Mouse (Mus musculus): ENCODE data around the gene Tnr. TPM values are rescaled to one million over a fixed set of nuclear protein-coding genes. Genes with fewer than 3 reads are reported as not detected.

Tnr gene
- total RNA-seq, 2 experiments from 2014 or later, result 157 to 159 TPM

DNA sequence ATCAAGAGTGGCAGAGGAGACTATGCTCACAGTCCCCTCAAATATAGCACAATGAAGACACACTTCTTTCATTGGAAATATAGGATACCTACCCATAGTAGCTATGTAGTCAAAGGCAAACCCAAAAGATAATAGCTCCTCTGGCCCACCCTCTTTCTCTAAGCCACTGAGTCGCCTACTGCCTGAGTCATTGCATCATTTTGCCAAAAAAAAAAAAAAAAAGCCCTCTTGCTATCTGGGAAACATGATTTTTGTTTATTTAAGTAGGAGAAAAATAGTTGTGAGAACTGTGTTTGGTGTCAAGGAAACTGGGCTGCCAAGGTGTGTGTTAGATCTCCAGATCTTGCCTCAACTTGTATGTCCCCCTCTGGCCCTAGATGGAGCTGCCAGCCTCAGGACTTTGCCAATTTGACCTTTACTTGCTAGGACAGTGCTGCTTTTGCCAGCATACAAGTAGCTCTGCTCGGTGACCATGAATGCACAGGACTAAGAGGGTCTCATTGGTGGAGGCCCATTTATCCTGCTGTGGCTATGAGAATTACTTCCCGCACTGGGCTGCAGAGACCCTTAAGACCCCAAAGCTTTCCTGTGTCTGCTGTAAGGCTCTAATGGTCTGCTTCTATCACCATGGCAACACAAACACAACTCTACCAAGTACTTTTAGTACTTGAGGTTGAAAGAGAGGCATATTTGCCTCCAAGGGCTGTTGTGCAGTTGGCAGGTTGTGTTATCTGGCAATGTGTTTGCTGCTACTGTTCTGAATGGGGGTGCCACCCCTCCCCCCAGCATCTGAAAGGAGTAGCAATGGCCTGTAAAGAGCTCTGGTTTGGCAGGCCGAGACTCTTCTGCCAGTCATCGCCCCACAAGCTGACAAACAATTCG, 137.3 kb downstream of the Tnr start:
- TF ChIP-seq CTCF (conservative IDR thresholded peaks at IDR 0.05), result 0 out of 2 replicates have a peak, but pooled peaks have one; percentile 9
- Histone ChIP-seq H3K4me3 (no peak overlapping the region), H3K27ac (peak overlapping the region; percentile 80)
- peak in 1 of 2 experiments; percentile 55 for DNase-seq (ENCODE audit: low spot score in 2 of 2)

DNA sequence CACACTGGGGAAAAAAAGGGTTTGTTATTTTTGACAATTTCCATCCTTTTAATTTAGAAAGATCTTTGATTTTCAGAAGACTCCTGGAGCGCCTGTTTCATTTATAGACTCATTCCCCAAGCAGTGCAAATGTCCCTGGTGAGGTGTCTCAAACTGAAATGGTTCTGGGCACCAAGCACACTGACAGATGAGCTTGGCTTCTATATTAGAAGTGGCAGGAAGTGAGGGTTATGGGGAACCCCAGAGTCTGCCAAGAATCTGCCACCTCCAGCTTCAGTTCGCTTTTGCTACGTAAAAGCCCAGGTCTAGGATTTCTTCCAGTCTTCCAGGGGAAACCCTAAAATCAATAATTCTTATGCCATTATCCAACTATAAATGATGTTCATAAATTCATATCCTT, 140.9 kb downstream of the Tnr start:
- DNase-seq (ENCODE audit: low spot score in 2 of 2), result no peak
- no peak for TF ChIP-seq CTCF (conservative IDR thresholded peaks at IDR 0.05)
- Histone ChIP-seq H3K27ac (peak overlapping the region; percentile 71), H3K4me3 (no peak overlapping the region)

GRCm38 (mm10) chr1:159664945-159665344, 141.4 kb downstream of the Tnr start:
- H3K4me3 ChIP-seq, result no peak overlapping the region
- peak overlapping the region; percentile 71; the same call in 1 of the 2 replicates for H3K27ac ChIP-seq
- DNase-seq (ENCODE audit: low spot score in 2 of 2), result peak in 1 of 2 experiments; percentile 49
- TF ChIP-seq CTCF (conservative IDR thresholded peaks at IDR 0.05), result no peak

DNA sequence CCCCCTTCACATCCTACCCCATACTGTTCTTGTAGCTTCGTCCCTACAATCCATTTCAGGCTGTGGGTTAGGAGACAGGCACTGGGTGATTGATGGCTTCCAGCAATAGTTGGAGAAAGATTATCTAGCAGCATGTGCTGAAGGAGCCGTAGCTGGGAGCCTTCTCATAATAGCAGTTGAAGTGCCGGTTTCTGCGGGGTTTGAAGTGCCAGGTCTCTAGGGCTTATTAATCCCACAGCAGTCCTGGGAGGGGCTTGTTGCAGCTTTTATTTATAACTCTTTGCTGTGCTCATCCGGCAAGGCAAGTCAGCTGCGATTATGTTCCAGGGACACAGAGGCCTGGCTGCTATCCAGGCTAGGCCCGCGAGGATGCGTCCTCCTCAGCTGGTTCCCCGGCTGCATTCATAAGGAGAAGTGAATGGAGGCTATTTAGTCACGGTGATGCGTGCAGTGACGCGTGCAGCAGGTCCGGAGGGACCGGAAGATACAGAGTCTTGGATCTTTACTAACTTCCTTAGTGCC, 147.1 kb downstream of the Tnr start:
- no peak for TF ChIP-seq CTCF (conservative IDR thresholded peaks at IDR 0.05)
- peak; percentile 59 to 66 for DNase-seq (ENCODE audit: low spot score in 2 of 2)
- peak overlapping the region; percentile 74 for H3K27ac ChIP-seq
- peak overlapping the region; percentile 26 for H3K4me3 ChIP-seq

DNA sequence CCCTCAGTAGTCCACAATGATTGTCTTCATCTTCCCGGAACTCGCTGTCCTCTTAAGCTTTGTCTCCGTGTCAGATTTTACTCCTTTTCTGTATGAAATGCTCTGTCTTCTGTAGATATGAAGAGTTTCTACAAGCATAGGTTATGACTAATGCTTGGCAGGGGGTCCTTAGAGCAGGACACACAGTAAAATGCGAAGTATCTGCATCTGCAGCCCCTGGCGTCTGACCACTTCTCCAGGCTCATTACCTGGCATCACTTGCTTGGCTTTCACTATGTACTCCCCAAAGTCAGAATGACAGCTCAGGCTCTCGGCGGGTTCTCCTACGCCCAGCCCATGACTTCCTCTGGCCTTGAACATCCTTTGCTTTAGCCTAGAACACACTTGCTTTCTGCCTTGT, 147.6 kb downstream of the Tnr start:
- Histone ChIP-seq H3K27ac (peak overlapping the region; percentile 74; the same call in 1 of the 2 replicates), H3K4me3 (peak overlapping the region; percentile 26)
- no peak for DNase-seq (ENCODE audit: low spot score in 2 of 2)
- TF ChIP-seq CTCF (conservative IDR thresholded peaks at IDR 0.05), result no peak

DNA sequence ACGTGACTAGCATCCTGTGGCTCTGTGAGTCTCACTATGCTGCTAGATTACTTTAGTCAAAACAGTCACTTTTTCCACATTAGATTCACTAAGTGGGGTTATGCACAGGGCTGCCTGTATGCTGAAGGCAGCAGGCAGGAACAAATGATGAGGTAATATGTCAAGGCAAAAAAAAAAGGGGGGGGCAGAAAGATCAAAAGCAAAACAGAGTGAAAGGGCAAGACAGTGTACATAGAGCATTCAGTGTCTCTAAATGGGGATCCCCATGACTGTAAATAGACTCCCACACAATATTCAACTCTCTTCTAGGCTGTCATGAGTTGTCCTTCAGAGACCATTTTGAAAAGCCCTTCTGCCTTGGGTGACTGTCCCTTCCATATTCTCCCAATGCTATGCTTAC, 150.7 kb downstream of the Tnr start:
- no peak overlapping the region for H3K4me3 ChIP-seq
- no peak for DNase-seq (ENCODE audit: low spot score in 2 of 2)
- H3K27ac ChIP-seq, result no peak overlapping the region
- no peak for TF ChIP-seq CTCF (conservative IDR thresholded peaks at IDR 0.05)

DNA sequence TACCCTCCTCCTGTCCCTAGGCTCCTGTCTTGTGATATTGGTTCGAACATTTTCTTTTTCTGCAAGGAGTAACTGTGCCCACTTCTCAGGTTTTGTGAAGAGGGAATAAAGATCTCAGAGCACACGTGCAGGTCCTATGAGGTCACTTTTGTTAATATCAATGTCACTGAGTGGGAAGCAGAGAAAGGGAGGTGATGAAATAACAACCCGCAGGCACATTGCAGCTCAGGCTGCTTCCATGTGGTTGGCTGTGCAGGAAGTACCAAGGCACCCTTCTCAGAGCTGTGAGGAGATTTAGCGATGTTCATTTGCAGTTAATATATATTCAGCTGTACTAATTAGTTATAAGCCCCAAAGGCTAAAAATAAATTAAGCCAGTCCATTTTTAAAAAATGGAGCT, 151.9 kb downstream of the Tnr start:
- no peak for DNase-seq (ENCODE audit: low spot score in 2 of 2)
- TF ChIP-seq CTCF (conservative IDR thresholded peaks at IDR 0.05), result no peak
- Histone ChIP-seq H3K4me3 (no peak overlapping the region), H3K27ac (no peak overlapping the region)

DNA sequence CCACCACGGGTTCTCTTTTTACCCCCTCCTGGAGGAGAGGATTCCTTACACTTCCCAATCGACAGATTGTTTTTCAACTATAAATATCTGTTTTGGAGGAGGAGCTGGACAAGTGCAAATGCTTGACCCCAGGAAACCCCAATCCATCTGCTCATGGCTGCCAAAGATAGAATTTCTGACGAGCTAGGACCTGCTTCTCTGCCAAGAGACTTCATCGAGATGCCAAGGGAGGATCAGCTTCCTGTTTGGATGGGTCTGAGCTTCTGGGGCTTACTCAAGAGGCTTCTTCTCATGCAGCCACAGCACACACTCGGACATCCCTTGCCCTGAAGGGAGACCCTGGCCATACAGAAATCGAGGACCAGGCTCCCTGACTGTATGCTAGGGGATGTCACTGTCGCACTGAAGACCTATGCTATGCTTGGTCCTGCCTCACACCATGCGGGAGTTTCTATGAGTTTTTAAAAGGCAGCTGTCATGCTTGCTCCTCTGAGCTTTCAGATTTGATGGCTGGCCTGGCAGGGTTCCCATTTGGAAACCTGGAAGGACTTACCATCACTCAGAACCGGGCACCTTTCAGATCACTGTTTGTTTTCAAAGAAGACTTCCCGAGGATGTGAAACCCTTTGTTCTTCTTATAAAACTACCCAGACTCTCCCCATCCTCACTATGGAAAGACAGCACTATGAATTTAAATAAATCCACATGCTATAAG, 154.8 kb downstream of the Tnr start:
- TF ChIP-seq CTCF (conservative IDR thresholded peaks at IDR 0.05), result no peak
- H3K4me3 ChIP-seq, result no peak overlapping the region
- no peak for DNase-seq (ENCODE audit: low spot score in 2 of 2)
- no peak overlapping the region for H3K27ac ChIP-seq

DNA sequence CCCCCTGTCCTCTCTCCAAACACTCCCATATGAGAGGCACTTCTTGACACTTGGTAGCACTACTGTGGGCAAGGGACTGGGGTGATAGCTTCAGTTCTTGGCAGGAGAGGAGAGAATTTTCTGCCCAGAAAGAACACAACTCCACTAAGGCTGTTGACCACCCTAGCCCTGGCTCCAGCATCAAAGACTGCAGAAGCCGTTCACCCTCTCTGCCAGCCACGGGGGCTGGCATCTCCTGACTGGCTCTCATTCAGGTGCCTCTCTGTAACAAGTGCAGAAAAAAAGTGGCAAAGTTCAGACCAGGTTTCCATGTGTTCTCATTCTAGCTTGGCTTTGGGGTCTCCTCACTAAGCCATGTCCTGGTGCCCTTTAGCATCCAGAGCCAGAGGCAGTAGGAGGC, 157.7 kb downstream of the Tnr start:
- Histone ChIP-seq H3K27ac (0 out of 2 replicates have a peak overlapping the region, but pooled peaks have one; percentile 18), H3K4me3 (no peak overlapping the region)
- no peak for DNase-seq (ENCODE audit: low spot score in 2 of 2)
- TF ChIP-seq CTCF (conservative IDR thresholded peaks at IDR 0.05), result no peak

- Histone ChIP-seq H3K4me3 (no peak overlapping the region), H3K27ac (peak overlapping the region; percentile 5)
- TF ChIP-seq CTCF (conservative IDR thresholded peaks at IDR 0.05), result no peak
- DNase-seq (ENCODE audit: low spot score in 2 of 2), result peak; percentile 60 to 64
These were observed 163.1 kb downstream of the Tnr start for GRCm38 (mm10) chr1:159686476-159687231.

DNA sequence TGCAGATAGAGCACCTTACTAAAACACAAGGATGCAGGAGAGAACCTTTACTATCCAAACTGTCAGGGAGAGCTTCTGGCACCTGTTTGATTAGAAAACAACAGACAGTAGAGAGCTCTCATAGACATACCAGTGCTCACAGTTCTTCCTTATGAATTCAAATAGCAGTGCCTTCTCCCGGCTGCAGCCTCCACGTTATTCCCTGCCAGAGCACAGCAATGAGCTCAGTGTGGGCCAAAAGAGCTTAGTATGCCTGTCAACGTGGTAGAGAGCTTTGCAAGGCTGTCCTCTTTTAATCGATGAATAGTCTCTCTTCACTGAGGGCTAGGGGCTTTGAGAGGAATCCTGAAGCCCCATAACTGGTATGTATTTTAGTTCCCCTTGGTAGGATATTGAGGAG, 173.1 kb downstream of the Tnr start:
- Histone ChIP-seq H3K4me3 (no peak overlapping the region), H3K27ac (peak overlapping the region; percentile 84)
- DNase-seq (ENCODE audit: low spot score in 2 of 2), result peak; percentile 48 to 55
- no peak for TF ChIP-seq CTCF (conservative IDR thresholded peaks at IDR 0.05)

- Histone ChIP-seq H3K27ac (peak overlapping the region; percentile 32; the same call in 1 of the 2 replicates), H3K4me3 (no peak overlapping the region)
- TF ChIP-seq CTCF (conservative IDR thresholded peaks at IDR 0.05), result no peak
- DNase-seq (ENCODE audit: low spot score in 2 of 2), result no peak
These were observed 178.5 kb downstream of the Tnr start for GRCm38 (mm10) chr1:159702038-159702437.

All from layer of hippocampus, adult 2 months (tissue).